Mouse (Mus musculus) megakaryocyte-erythroid progenitor cell, adult 5-6 weeks (primary cell): ENCODE data around the gene Rab21. TPM values are rescaled to one million over a fixed set of nuclear protein-coding genes. Genes with fewer than 3 reads are reported as not detected.
"Not testable (repeated sequence)": the region's sequence is repeated elsewhere in the genome, so short reads cannot be mapped to it uniquely, and the experiment has no call there.

Experiments used
- ATAC-seq: replicated peaks from 2 replicates; pipeline ENCODE4 v1.8.0; 2016; ENCODE audit warnings: mild to moderate bottlenecking, inconsistent platforms; ENCODE audit not compliant: severe bottlenecking, poor library complexity, low FRiP score, low TSS enrichment
- total RNA-seq, 2 experiments: library from RNA; stranded (forward) in 1 of 2; stranded (reverse) in 1 of 2; fragments of 200-1000, 215-1000 nt in 1 of 2; fragments of >200 nt in 1 of 2; fragmentation: Nextera tagmentation in 1 of 2; gene quantifications; 2 replicates each; pipeline ENCODE4 v1.2.3; 2014 to 2017

The Rab21 gene
- total RNA-seq, 2 experiments from 2014 or later = 26.5 to 40.5 TPM

GRCm38 (mm10) chr10:115332420-115332952 lies 17.1 kb upstream of the Rab21 start:
- no peak for ATAC-seq

- ATAC-seq = no peak
Observed at GRCm38 (mm10) chr10:115329010-115329530, 13.7 kb upstream of the Rab21 start.

GRCm38 (mm10) chr10:115328514-115328913 lies 13.1 kb upstream of the Rab21 start:
- no peak for ATAC-seq

- ATAC-seq = peak; percentile 81; the same call in 1 of the 2 replicates
Observed at GRCm38 (mm10) chr10:115323295-115323694, 7.9 kb upstream of the Rab21 start.

- no peak for ATAC-seq
Observed at GRCm38 (mm10) chr10:115321317-115322035, 6.1 kb upstream of the Rab21 start.

GRCm38 (mm10) chr10:115318388-115318787 lies 3.0 kb upstream of the Rab21 start:
- ATAC-seq = not testable (repeated sequence)

- ATAC-seq = no peak
Observed at GRCm38 (mm10) chr10:115316313-115316712, 919 bp upstream of the Rab21 start.

- peak; percentile 39 for ATAC-seq
Observed at GRCm38 (mm10) chr10:115314582-115315452, 577 bp downstream of the Rab21 start.

GRCm38 (mm10) chr10:115314287-115314581 lies 1.2 kb downstream of the Rab21 start:
- no peak for ATAC-seq

GRCm38 (mm10) chr10:115313641-115314286 lies 1.6 kb downstream of the Rab21 start:
- ATAC-seq = no peak

GRCm38 (mm10) chr10:115312732-115313131 lies 2.7 kb downstream of the Rab21 start:
- no peak for ATAC-seq

GRCm38 (mm10) chr10:115312194-115312593 lies 3.2 kb downstream of the Rab21 start:
- no peak for ATAC-seq

GRCm38 (mm10) chr10:115311263-115311965 lies 4.0 kb downstream of the Rab21 start:
- no peak for ATAC-seq

GRCm38 (mm10) chr10:115309191-115309590 lies 6.2 kb downstream of the Rab21 start:
- no peak for ATAC-seq

- no peak for ATAC-seq
Observed at GRCm38 (mm10) chr10:115307331-115307875, 8.0 kb downstream of the Rab21 start.

- ATAC-seq = no peak
Observed at GRCm38 (mm10) chr10:115298683-115299082, 16.7 kb downstream of the Rab21 start.

GRCm38 (mm10) chr10:115297582-115297981 lies 17.8 kb downstream of the Rab21 start:
- no peak for ATAC-seq

GRCm38 (mm10) chr10:115296401-115296935 lies 18.9 kb downstream of the Rab21 start:
- ATAC-seq = 0 out of 2 replicates have a peak, but pooled peaks have one; percentile 46

GRCm38 (mm10) chr10:115295162-115295561 lies 20.2 kb downstream of the Rab21 start:
- ATAC-seq = no peak
